Mouse (Mus musculus): Measurements from ENCODE around the gene Gm20696. TPM values are rescaled to one million over a fixed set of nuclear protein-coding genes. Genes with fewer than 3 reads are reported as not detected.
A peak's percentile ranks its signal among the peaks of the same experiment; 100 is the strongest.

The Gm20696 gene
- polyA plus RNA-seq, 1 experiment from 2014 or later, result 2.3 TPM

- no peaks in the 10 kb centered on the region for H3K36me3 ChIP-seq
- no peaks in the 10 kb centered on the region for H3K4me1 ChIP-seq
- H3K9ac ChIP-seq (replicated peaks), result no peak overlapping the region
- no peaks in the 10 kb centered on the region for H3K27me3 ChIP-seq (replicated peaks)
- H3K9me3 ChIP-seq (replicated peaks), result no peaks in the 10 kb centered on the region
- ATAC-seq (ENCODE audit: low FRiP score), result no peak
- H3K4me2 ChIP-seq, result no peak overlapping the region
- WGBS, result 67% methylated on average over 1 of the region's 1 CpGs
- no peak overlapping the region for H3K27ac ChIP-seq (replicated peaks)
- H3K4me3 ChIP-seq (replicated peaks), result no peak overlapping the region
Observed at GRCm38 (mm10) chr6:99552816-99553215, 113.8 kb downstream of the Gm20696 start.

DNA sequence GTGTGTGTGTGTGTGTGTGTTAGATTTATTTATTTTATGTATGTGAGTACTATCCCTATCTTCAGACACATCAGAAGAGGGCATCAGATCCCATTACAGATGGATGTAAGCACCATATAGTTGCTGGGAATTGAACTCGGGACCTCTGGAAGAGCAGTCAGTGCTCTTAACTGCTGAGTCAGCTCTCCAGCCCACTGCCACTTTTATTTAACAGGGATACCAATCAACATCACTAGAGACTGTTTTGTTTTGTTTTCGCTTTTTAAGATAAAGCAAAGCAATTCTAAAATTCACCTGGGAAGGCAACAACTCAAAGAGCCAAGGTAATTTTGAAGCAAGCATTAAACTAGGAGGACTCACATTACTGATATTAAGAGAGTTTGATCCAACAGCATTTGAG is 120.2 kb downstream of the Gm20696 start:
- 96% methylated on average over 2 of the region's 2 CpGs for whole genome bisulfite sequencing
- Histone ChIP-seq H3K4me1 (no peaks in the 10 kb centered on the region), H3K27me3 (replicated peaks) (no peaks in the 10 kb centered on the region), H3K9me3 (replicated peaks) (no peaks in the 10 kb centered on the region), H3K36me3 (no peaks in the 10 kb centered on the region), H3K27ac (replicated peaks) (no peak overlapping the region), H3K4me2 (no peak overlapping the region), H3K4me3 (replicated peaks) (no peak overlapping the region), H3K9ac (replicated peaks) (no peak overlapping the region)
- ATAC-seq (ENCODE audit: low FRiP score), result no peak

- no peak for ATAC-seq (ENCODE audit: low FRiP score)
- Histone ChIP-seq H3K9ac (replicated peaks) (no peak overlapping the region), H3K4me2 (no peak overlapping the region), H3K9me3 (replicated peaks) (no peaks in the 10 kb centered on the region), H3K4me3 (replicated peaks) (no peak overlapping the region), H3K27ac (replicated peaks) (no peak overlapping the region), H3K27me3 (replicated peaks) (no peaks in the 10 kb centered on the region), H3K4me1 (no peaks in the 10 kb centered on the region), H3K36me3 (no peaks in the 10 kb centered on the region)
- 60% methylated on average over 6 of the region's 6 CpGs for WGBS
Observed at GRCm38 (mm10) chr6:99545437-99545836, 121.2 kb downstream of the Gm20696 start.

- H3K27ac ChIP-seq (replicated peaks), result no peak overlapping the region
- H3K27me3 ChIP-seq (replicated peaks), result no peaks in the 10 kb centered on the region
- H3K9ac ChIP-seq (replicated peaks), result no peak overlapping the region
- H3K4me1 ChIP-seq, result no peaks in the 10 kb centered on the region
- H3K4me3 ChIP-seq (replicated peaks), result no peak overlapping the region
- H3K36me3 ChIP-seq, result no peaks in the 10 kb centered on the region
- WGBS, result 28% methylated on average over 3 of the region's 3 CpGs
- H3K9me3 ChIP-seq (replicated peaks), result no peaks in the 10 kb centered on the region
- H3K4me2 ChIP-seq, result no peak overlapping the region
- no peak for ATAC-seq (ENCODE audit: low FRiP score)
Observed at GRCm38 (mm10) chr6:99541105-99541504, 125.5 kb downstream of the Gm20696 start.

GRCm38 (mm10) chr6:99540653-99541052 is 125.9 kb downstream of the Gm20696 start:
- no peaks in the 10 kb centered on the region for H3K36me3 ChIP-seq
- no peaks in the 10 kb centered on the region for H3K4me1 ChIP-seq
- H3K27me3 ChIP-seq (replicated peaks), result no peaks in the 10 kb centered on the region
- no peaks in the 10 kb centered on the region for H3K9me3 ChIP-seq (replicated peaks)
- WGBS, result 86% methylated on average over 6 of the region's 6 CpGs
- no peak for ATAC-seq (ENCODE audit: low FRiP score)
- H3K4me3 ChIP-seq (replicated peaks), result no peak overlapping the region
- no peak overlapping the region for H3K9ac ChIP-seq (replicated peaks)
- no peak overlapping the region for H3K27ac ChIP-seq (replicated peaks)
- no peak overlapping the region for H3K4me2 ChIP-seq

GRCm38 (mm10) chr6:99540146-99540545 is 126.5 kb downstream of the Gm20696 start:
- Histone ChIP-seq H3K9ac (replicated peaks) (no peak overlapping the region), H3K27me3 (replicated peaks) (no peaks in the 10 kb centered on the region), H3K27ac (replicated peaks) (no peak overlapping the region), H3K36me3 (no peaks in the 10 kb centered on the region), H3K4me1 (no peaks in the 10 kb centered on the region), H3K4me3 (replicated peaks) (no peak overlapping the region), H3K9me3 (replicated peaks) (no peaks in the 10 kb centered on the region), H3K4me2 (no peak overlapping the region)
- no peak for ATAC-seq (ENCODE audit: low FRiP score)
- whole genome bisulfite sequencing, result 88% methylated on average over 5 of the region's 5 CpGs

DNA sequence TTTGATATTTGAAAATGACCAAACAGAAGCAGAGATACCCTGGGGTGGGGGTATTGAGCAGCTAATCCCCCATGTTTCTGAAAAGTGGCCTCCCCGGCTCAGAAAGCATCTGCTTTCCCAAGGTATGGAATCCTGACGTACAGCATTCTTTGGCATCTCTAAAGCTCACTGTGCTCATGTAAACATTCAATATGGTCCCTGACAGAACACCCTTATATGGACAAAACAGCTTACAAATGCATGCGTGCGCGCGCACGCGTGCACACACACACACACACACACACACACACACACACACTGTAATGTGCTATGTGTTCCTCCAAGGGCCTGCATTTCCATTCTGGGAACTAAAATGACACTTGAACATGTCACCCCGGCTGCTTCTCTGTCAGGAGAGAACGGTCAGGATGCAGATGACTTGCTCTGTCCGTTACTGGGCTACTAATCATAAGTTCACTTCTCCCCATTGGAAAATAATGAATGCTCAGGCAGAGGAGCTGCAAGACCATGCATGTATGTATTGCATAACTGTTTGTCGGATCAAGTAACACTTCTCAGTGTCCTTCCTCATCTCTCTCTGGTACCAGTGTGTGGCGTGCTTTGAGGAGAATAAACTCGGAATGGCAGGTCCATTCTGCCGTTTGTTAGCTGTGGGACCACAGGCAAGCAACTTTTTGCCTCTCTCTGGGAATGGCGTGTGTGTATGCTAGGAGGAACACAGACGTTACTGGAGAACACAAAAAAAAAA is 128.2 kb downstream of the Gm20696 start:
- Histone ChIP-seq H3K27me3 (replicated peaks) (no peaks in the 10 kb centered on the region), H3K4me3 (replicated peaks) (no peak overlapping the region), H3K9me3 (replicated peaks) (no peaks in the 10 kb centered on the region), H3K27ac (replicated peaks) (no peak overlapping the region), H3K4me2 (no peak overlapping the region), H3K36me3 (no peaks in the 10 kb centered on the region), H3K9ac (replicated peaks) (no peak overlapping the region), H3K4me1 (no peaks in the 10 kb centered on the region)
- WGBS, result 87% methylated on average over 17 of the region's 17 CpGs
- no peak for ATAC-seq (ENCODE audit: low FRiP score)

DNA sequence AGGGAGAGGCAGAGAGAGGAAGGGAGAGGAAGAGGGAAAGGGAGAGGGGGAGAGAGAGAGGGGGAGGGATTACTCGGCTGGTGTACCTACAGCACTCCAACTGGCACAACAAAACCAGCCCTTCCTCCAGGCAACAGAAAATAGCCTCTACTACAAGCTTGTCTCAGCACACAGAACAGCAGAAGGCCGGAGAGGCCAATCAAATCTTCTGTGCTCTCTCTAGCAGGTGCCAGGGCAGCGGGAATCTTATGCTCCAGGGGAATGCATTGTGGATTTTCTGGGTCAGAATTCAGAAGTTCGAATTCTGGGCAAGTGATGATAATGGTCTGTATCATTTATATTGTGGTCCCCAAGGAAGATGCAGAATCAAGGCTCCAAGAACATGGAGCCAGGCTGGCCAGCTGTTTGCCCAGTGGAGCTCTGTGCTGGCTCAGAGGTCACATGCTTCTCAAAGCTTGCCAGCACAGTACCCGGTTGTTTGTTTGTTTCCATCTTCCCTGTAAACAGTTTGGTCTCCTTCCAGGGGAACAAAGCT is 132.3 kb downstream of the Gm20696 start:
- WGBS, result 50% methylated on average over 5 of the region's 5 CpGs
- peak; percentile 38; the same call in 1 of the 2 replicates for ATAC-seq (ENCODE audit: low FRiP score)
- Histone ChIP-seq H3K4me2 (no peak overlapping the region), H3K9ac (replicated peaks) (no peak overlapping the region), H3K27me3 (replicated peaks) (no peaks in the 10 kb centered on the region; the same call in 1 of the 2 replicates), H3K9me3 (replicated peaks) (no peaks in the 10 kb centered on the region), H3K36me3 (no peaks in the 10 kb centered on the region), H3K4me1 (no peaks in the 10 kb centered on the region), H3K4me3 (replicated peaks) (no peak overlapping the region), H3K27ac (replicated peaks) (no peak overlapping the region)

GRCm38 (mm10) chr6:99532458-99532857 is 134.1 kb downstream of the Gm20696 start:
- H3K4me1 ChIP-seq, result no peaks in the 10 kb centered on the region
- no peak overlapping the region for H3K4me2 ChIP-seq
- H3K4me3 ChIP-seq (replicated peaks), result no peak overlapping the region
- no peak overlapping the region for H3K27ac ChIP-seq (replicated peaks)
- H3K9ac ChIP-seq (replicated peaks), result no peak overlapping the region
- 96% methylated on average over 4 of the region's 4 CpGs for WGBS
- no peaks in the 10 kb centered on the region for H3K9me3 ChIP-seq (replicated peaks)
- no peaks in the 10 kb centered on the region; the same call in 1 of the 2 replicates for H3K27me3 ChIP-seq (replicated peaks)
- H3K36me3 ChIP-seq, result peaks cover 2% of the 10 kb centered on the region; the same call in 1 of the 2 replicates
- no peak for ATAC-seq (ENCODE audit: low FRiP score)

DNA sequence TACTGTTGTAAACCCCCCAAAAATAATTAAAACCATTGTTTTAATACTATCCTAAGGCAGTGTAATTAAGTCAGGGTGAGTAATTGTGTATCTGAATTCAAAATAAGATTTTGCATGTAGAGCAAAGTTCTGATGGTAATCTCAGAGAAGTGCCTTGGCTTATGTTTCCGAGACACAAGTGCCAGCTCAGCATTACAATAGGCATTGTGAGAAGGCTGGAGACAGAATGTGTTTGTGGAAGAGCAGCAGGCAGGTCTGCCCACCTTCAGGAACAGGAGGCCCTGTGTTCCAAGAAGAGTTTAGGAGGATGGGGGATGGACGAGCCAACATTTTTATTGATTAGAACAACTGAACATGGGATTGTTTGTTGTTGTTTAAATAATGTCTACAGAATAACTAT is 137.6 kb downstream of the Gm20696 start:
- peaks cover 2% of the 10 kb centered on the region; the same call in 1 of the 2 replicates for H3K4me1 ChIP-seq
- WGBS, result 76% methylated on average over 2 of the region's 2 CpGs
- no peaks in the 10 kb centered on the region for H3K9me3 ChIP-seq (replicated peaks)
- H3K27me3 ChIP-seq (replicated peaks), result no peaks in the 10 kb centered on the region; the same call in 1 of the 2 replicates
- H3K4me3 ChIP-seq (replicated peaks), result no peak overlapping the region
- H3K36me3 ChIP-seq, result peaks cover 3% of the 10 kb centered on the region; the same call in 1 of the 2 replicates
- H3K4me2 ChIP-seq, result no peak overlapping the region
- H3K9ac ChIP-seq (replicated peaks), result no peak overlapping the region
- H3K27ac ChIP-seq (replicated peaks), result no peak overlapping the region
- no peak for ATAC-seq (ENCODE audit: low FRiP score)

DNA sequence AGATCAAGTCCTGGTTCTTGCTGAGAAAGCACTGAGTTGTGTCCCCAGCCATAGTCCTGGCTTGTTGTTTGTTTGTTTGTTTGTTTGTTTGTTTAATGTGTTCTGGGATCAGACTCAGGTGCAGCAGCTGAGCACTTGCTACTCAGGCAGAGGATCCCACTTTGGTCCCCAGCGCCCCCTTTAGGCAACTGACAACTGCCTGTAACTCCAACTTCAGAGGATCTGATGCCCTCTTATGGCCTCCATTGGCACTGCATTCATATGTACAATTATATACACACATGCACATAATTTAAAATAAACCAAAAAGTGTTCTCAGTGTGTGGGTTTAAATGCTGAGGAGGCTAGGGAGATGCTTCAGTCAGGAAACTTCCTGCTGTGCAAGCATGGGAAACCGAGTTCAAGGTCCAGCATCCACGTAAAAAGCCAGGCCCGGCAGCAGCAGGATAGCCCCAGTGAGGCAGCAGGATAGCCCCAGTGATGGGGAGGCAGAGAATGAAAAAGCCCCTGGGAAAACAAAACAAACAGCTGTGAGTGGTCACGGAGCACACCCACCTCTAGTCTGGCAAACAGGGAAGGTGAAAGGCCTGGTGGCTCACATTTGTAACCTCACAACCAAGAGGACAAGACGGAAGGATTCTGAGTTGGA is 139.0 kb downstream of the Gm20696 start:
- ATAC-seq (ENCODE audit: low FRiP score), result no peak

DNA sequence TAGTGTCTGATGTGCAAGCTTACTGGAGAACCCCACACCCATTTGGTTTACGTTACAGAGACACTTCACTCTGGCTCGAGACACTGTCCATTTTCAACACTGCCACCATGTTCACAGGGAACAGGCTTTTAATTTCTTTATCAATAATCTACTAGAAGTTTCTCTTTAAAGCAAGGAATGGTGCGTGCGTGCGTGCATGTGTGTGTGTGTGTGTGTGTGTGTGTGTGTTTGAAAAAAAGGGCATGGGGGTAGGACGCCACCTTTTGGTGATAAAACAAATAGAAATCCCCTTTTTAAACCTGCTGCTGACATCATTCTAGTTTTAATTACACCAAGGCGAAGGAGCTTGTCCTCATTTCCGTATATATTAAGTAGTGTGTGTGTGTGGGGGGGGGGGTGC is 141.2 kb downstream of the Gm20696 start:
- Histone ChIP-seq H3K27me3 (replicated peaks) (no peaks in the 10 kb centered on the region), H3K27ac (replicated peaks) (no peak overlapping the region), H3K4me2 (no peak overlapping the region), H3K4me3 (replicated peaks) (no peak overlapping the region), H3K4me1 (peaks cover 24% of the 10 kb centered on the region), H3K9me3 (replicated peaks) (no peaks in the 10 kb centered on the region), H3K9ac (replicated peaks) (no peak overlapping the region), H3K36me3 (peaks cover 3% of the 10 kb centered on the region; the same call in 1 of the 2 replicates)
- WGBS, result 36% methylated on average over 8 of the region's 8 CpGs
- no peak for ATAC-seq (ENCODE audit: low FRiP score)

More for the DNA sequence above, 139.0 kb downstream of the Gm20696 start:
- Histone ChIP-seq H3K9me3 (replicated peaks) (no peaks in the 10 kb centered on the region), H3K4me2 (no peak overlapping the region), H3K27me3 (replicated peaks) (no peaks in the 10 kb centered on the region; the same call in 1 of the 2 replicates), H3K4me3 (replicated peaks) (no peak overlapping the region), H3K4me1 (peaks cover 7% of the 10 kb centered on the region; the same call in 1 of the 2 replicates), H3K27ac (replicated peaks) (no peak overlapping the region), H3K9ac (replicated peaks) (no peak overlapping the region), H3K36me3 (peaks cover 3% of the 10 kb centered on the region; the same call in 1 of the 2 replicates)
- WGBS, result 95% methylated on average over 6 of the region's 6 CpGs

Data from neural tube, embryonic 15.5 days (tissue).